Mouse (Mus musculus): ENCODE measurements at regions not wholly inside any gene's neighbourhood (a gene's known extent, or its start where the extent isn't known, plus 50 kb on each side); places are given as distances from the start of the nearest gene placed in this dataset.

GRCm38 (mm10) chr3:104583236-104583635 lies 55.2 kb upstream of the Slc16a1 start:
- no peak for TF ChIP-seq CTCF (IDR thresholded peaks at IDR 0.05; ENCODE audit: borderline replicate concordance, control insufficient read depth, extremely low read depth, insufficient read depth, low read length, poor library complexity)
- TF ChIP-seq POLR2A (IDR thresholded peaks at IDR 0.05; ENCODE audit: control insufficient read depth, extremely low read depth, insufficient read depth, low read length, poor library complexity): no peak
